Mouse (Mus musculus): ENCODE results near the gene Panx1. TPM values are rescaled to one million over a fixed set of nuclear protein-coding genes. Genes with fewer than 3 reads are reported as not detected.
A peak's percentile ranks its signal among the peaks of the same experiment; 100 is the strongest.

The Panx1 gene
- polyA plus RNA-seq, 1 experiment, result 52.9 TPM

DNA sequence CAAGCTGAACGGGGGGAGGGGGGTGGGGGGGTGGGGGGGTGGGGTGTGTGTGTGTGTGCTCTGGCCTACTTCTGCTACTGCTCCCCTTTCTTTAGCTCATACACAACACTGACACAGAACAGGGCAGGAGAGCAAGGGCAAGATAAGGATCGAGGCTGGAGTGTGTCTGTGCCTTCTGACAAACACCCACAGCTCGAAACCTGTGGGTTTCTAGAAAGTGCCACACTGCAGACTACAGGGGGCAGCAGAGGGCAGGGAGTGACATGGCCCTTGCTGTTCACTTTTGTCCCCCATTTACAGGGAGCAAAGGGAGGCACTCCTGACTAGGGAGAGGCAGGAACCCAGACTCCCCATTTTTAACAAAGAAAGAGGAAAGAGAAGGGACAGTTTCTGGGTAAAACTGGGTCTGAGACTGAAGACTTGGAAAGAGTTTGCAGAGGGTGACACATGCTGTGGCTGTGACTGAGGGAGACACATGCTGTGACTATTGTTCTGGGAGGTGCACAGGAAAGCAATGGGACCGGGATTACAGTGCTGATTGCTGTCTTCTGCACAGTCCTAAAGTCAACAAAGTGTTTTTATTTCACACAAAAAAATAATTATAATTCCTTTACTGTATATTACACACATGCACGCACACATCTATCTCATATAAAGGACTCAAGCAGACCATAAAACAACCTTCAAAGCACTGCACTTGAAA lies 16.1 kb downstream of the Panx1 start:
- TF ChIP-seq CTCF (IDR thresholded peaks at IDR 0.05; ENCODE audit: extremely low read depth, insufficient read depth, insufficient read length, insufficient replicate concordance), result peak; percentile 81; the same call in 1 of the 2 replicates
- no peak for TF ChIP-seq POLR2A (IDR thresholded peaks at IDR 0.05; ENCODE audit: low read depth, low read length)
- Histone ChIP-seq H3K4me3 (ENCODE audit: extremely low read depth, insufficient read depth, insufficient read length) (no peak overlapping the region), H3K4me1 (ENCODE audit: control insufficient read depth, insufficient read depth, insufficient read length) (no peaks in the 10 kb centered on the region; the same call in 1 of the 2 replicates), H3K36me3 (ENCODE audit: control insufficient read depth, insufficient read depth, low read length) (peaks cover 9% of the 10 kb centered on the region; the same call in 1 of the 2 replicates), H3K27ac (ENCODE audit: insufficient read depth, low read length) (no peak overlapping the region), H3K27me3 (ENCODE audit: control insufficient read depth, insufficient read depth, low read length) (no peaks in the 10 kb centered on the region)
- DNase-seq (ENCODE audit: low read depth in 1 of 2, low spot score in 2 of 2), result peak in 1 of 2 experiments; percentile 66
- 68% methylated on average over 5 of the region's 5 CpGs for WGBS

DNA sequence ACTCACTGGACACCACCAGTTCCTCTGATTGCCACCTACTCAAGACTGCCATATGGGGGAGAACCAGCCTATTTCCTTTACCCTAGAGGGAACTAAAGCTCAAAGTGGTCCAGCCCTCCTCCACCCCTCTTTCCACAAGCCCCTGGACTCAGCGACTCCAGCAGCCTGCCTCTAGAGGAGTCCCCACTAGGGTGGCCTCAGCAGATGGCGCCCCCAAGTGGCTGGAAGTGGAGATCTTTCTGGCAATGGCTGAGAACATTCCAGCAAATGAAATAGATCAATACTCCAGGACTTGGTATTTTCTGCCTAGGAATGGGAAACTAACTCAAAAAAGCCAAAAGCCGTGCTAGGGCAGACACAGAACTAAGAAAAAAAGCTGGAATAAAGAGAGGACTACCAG lies 17.6 kb downstream of the Panx1 start:
- H3K36me3 ChIP-seq (ENCODE audit: control insufficient read depth, insufficient read depth, low read length), result peaks cover 6% of the 10 kb centered on the region; the same call in 1 of the 2 replicates
- 55% methylated on average over 3 of the region's 3 CpGs for WGBS

DNA sequence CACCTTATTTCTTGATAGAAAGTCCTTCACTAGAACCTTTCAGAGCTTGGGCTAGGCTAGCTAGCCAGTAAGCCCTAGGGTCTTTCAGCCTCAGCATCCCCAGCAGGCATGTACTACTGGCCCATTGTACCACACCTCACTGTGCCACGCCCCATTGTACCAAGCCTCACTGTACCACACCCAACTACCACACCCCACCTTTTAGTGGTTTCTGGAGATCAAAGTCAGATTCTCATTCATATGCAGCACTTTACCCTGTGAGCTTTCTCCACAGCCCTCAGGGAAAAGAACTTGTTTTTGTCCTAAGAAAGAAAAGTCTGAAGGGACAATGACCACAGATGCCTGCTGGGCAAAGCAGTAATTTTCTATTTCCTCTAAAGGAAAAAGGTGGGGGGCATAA lies 22.2 kb downstream of the Panx1 start:
- H3K27ac ChIP-seq (ENCODE audit: insufficient read depth, low read length), result no peak overlapping the region
- no peak for DNase-seq (ENCODE audit: low read depth in 1 of 2, low spot score in 2 of 2)
- H3K36me3 ChIP-seq (ENCODE audit: control insufficient read depth, insufficient read depth, low read length), result peaks cover 4% of the 10 kb centered on the region
- H3K4me3 ChIP-seq (ENCODE audit: extremely low read depth, insufficient read depth, insufficient read length), result no peak overlapping the region
- WGBS, result 74% methylated on average over 1 of the region's 1 CpGs
- peaks cover 11% of the 10 kb centered on the region; the same call in 1 of the 2 replicates for H3K4me1 ChIP-seq (ENCODE audit: control insufficient read depth, insufficient read depth, insufficient read length)
- no peaks in the 10 kb centered on the region for H3K27me3 ChIP-seq (ENCODE audit: control insufficient read depth, insufficient read depth, low read length)
- TF ChIP-seq CTCF (IDR thresholded peaks at IDR 0.05; ENCODE audit: extremely low read depth, insufficient read depth, insufficient read length, insufficient replicate concordance) (no peak), POLR2A (IDR thresholded peaks at IDR 0.05; ENCODE audit: low read depth, low read length) (no peak)

More for the DNA sequence above, 17.6 kb downstream of the Panx1 start:
- Histone ChIP-seq H3K4me3 (ENCODE audit: extremely low read depth, insufficient read depth, insufficient read length) (no peak overlapping the region), H3K4me1 (ENCODE audit: control insufficient read depth, insufficient read depth, insufficient read length) (peaks cover 2% of the 10 kb centered on the region; the same call in 1 of the 2 replicates), H3K27ac (ENCODE audit: insufficient read depth, low read length) (no peak overlapping the region), H3K27me3 (ENCODE audit: control insufficient read depth, insufficient read depth, low read length) (no peaks in the 10 kb centered on the region)
- TF ChIP-seq CTCF (IDR thresholded peaks at IDR 0.05; ENCODE audit: extremely low read depth, insufficient read depth, insufficient read length, insufficient replicate concordance) (peak; percentile 24; the same call in 1 of the 2 replicates), POLR2A (IDR thresholded peaks at IDR 0.05; ENCODE audit: low read depth, low read length) (no peak)
- DNase-seq (ENCODE audit: low read depth in 1 of 2, low spot score in 2 of 2), result peak in 1 of 2 experiments; percentile 36

DNA sequence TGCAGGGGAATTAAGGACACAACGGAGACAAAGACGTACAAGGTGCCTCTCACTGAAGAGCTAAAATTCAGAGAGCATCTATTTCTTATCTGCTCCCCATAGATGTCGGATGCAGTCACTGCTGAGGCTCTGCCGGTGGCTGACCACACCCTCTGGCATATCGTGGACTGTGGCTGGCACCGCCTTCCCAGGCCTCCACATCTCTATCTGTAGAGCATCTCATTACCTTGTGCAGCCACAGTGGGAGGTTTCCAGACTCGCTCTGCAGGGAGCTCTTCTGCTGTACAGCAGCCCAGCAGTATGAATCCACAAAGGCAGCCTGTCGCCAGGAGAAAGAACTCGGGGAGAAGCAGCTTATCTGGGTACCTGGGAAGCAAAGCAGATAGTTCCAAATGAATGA lies 24.1 kb downstream of the Panx1 start:
- DNase-seq (ENCODE audit: low read depth in 1 of 2, low spot score in 2 of 2), result no peak
- H3K36me3 ChIP-seq (ENCODE audit: control insufficient read depth, insufficient read depth, low read length), result peaks cover 2% of the 10 kb centered on the region
- WGBS, result 76% methylated on average over 9 of the region's 9 CpGs
- TF ChIP-seq CTCF (IDR thresholded peaks at IDR 0.05; ENCODE audit: extremely low read depth, insufficient read depth, insufficient read length, insufficient replicate concordance), result no peak
- no peak overlapping the region for H3K4me3 ChIP-seq (ENCODE audit: extremely low read depth, insufficient read depth, insufficient read length)
- peak overlapping the region; percentile 29 for H3K27ac ChIP-seq (ENCODE audit: insufficient read depth, low read length)
- H3K4me1 ChIP-seq (ENCODE audit: control insufficient read depth, insufficient read depth, insufficient read length), result peaks cover 24% of the 10 kb centered on the region; the same call in 1 of the 2 replicates
- no peaks in the 10 kb centered on the region for H3K27me3 ChIP-seq (ENCODE audit: control insufficient read depth, insufficient read depth, low read length)

DNA sequence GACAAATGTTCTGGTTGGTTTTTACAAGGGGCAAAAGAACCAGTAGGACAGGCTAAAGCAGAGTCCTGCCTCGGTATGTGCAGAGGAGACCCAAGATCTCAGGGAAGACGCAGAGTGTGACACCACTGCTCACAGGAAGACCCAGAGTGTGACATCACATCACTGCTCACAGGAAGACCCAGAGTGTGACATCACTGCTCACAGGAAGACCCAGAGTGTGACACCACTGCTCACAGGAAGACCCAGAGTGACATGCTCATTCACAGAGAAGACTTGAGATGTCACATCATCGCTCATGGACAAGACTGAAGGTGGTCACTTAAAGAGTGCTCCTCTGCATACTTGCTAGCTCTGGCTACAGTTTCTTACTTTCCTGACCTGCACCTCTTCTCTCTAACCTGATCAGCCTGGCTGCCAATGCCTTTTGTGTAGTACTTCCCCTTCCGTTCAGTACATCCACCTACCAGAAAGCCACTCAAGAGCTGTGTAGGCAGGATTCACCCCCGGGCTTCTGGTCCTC lies 24.7 kb downstream of the Panx1 start:
- TF ChIP-seq POLR2A (IDR thresholded peaks at IDR 0.05; ENCODE audit: low read depth, low read length), result no peak
- TF ChIP-seq CTCF (IDR thresholded peaks at IDR 0.05; ENCODE audit: extremely low read depth, insufficient read depth, insufficient read length, insufficient replicate concordance), result no peak
- H3K27ac ChIP-seq (ENCODE audit: insufficient read depth, low read length), result 0 out of 2 replicates have a peak overlapping the region, but pooled peaks have one; percentile 9
- peaks cover 2% of the 10 kb centered on the region; the same call in 1 of the 2 replicates for H3K36me3 ChIP-seq (ENCODE audit: control insufficient read depth, insufficient read depth, low read length)
- H3K27me3 ChIP-seq (ENCODE audit: control insufficient read depth, insufficient read depth, low read length), result no peaks in the 10 kb centered on the region
- H3K4me3 ChIP-seq (ENCODE audit: extremely low read depth, insufficient read depth, insufficient read length), result no peak overlapping the region
- 75% methylated on average over 5 of the region's 5 CpGs for WGBS
- peaks cover 24% of the 10 kb centered on the region; the same call in 1 of the 2 replicates for H3K4me1 ChIP-seq (ENCODE audit: control insufficient read depth, insufficient read depth, insufficient read length)
- no peak for DNase-seq (ENCODE audit: low read depth in 1 of 2, low spot score in 2 of 2)

DNA sequence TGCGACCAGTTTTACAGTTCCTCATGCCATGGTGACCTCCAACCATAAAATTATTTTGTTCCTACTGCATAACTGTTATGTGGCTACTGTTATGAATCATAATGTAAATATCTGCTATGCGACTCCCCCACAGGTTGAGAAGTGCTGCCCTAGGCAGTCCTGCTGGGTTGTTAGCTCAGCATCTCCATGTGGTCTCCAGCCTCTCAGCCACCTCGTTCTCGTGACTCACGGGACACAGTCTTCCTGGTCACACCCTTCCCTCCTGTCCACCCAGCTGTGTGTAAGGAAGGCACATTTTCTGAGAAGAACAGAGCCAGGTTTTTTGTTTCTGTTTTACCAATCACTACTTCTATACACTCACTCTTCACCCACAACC lies 26.5 kb downstream of the Panx1 start:
- DNase-seq (ENCODE audit: low read depth in 1 of 2, low spot score in 2 of 2), result no peak
- Histone ChIP-seq H3K4me3 (ENCODE audit: extremely low read depth, insufficient read depth, insufficient read length) (no peak overlapping the region), H3K4me1 (ENCODE audit: control insufficient read depth, insufficient read depth, insufficient read length) (peaks cover 29% of the 10 kb centered on the region; the same call in 1 of the 2 replicates), H3K27me3 (ENCODE audit: control insufficient read depth, insufficient read depth, low read length) (no peaks in the 10 kb centered on the region), H3K36me3 (ENCODE audit: control insufficient read depth, insufficient read depth, low read length) (peaks cover 2% of the 10 kb centered on the region; the same call in 1 of the 2 replicates), H3K27ac (ENCODE audit: insufficient read depth, low read length) (peak overlapping the region; percentile 87)
- 32% methylated on average over 5 of the region's 5 CpGs for WGBS
- TF ChIP-seq POLR2A (IDR thresholded peaks at IDR 0.05; ENCODE audit: low read depth, low read length), result no peak
